Mouse (Mus musculus) CD8-positive naive resting alpha-beta T cell, adult 2 months (primary cell): ENCODE measurements around the gene Grk4.

Experiments used
- DNase-seq, 2 experiments: peaks; one replicate each; pipeline ENCODE4 v3.0.0; 2022; ENCODE audit warnings: low read depth in 2 of 2, low spot score in 2 of 2

Grk4 gene

DNA sequence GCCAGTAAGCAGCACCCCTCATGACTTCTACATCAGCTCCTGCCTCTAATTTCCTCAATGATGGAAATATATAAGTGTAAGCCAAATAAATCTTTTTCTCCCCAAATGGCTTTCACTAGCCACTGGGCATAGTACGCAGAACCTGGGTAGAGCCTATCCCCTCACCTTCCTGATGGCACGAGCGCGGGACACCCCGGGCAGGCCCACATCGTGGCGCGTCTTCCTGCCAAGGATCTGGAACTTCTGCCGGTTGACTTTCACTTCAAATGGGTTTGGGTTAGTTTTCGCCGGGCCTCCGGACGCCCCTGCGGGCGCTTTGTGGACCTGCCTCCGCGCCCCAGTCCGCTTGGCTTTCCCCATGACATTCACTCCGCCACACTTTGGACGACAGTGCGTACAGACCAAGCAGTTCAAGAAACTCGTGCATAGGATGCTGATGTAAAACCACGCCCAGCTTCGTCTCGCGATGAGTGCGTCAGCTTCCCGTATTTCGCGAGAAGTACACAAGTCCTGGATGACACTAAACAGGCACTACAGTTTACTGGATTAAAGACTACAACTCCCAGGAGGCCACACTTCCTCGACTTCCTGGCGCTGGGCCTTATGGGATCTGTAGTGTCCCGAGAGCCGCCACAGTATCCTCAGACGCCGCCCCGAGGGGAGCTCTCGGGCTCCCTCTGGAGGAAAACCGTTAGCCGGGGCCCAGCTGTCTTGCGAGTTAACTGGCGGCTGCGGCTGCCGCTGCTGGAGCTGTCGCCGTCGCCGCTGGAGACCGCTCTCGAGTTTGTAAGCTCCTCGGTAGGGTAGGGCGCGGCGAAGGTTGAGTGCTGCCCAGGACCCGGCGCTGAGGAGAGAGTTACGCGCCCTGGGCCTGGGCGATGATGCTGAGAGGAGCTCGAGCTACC lies at the start of gene Grk4, which contains the start of gene Nop14:
Gene Grk4, plus strand, starts transcription at position 694 of the 905 bp plus-strand sequence.
Gene Nop14, minus strand, starts transcription at position 463 of the 905 bp plus-strand sequence.
- DNase-seq: peak; percentile 99

GRCm38 (mm10) chr5:34632996-34633395 lies 27.2 kb upstream of the Grk4 start:
- DNase-seq: no peak

DNA sequence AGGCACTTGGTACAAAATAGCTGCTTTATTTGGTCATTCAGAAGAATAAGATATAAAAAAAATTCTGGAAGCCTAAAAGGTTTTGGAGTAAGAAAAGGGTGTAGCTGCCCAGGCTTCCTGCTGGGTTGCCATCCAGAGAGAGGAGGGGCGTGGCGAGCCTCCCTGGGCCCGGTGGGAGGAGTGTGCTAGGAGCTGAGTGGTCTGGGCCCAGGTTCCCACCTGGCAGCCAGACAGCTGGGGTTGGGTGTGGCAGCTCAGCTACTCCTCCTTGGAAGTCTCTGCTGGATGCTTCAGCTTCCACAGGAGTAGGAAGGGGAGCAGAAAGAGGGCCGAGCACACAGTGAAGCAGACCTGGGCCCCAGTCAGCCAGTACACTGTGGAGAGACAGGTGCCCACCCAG lies 26.5 kb upstream of the Grk4 start:
- DNase-seq: no peak

- no peak for DNase-seq
Measured at GRCm38 (mm10) chr5:34634746-34635400, 25.3 kb upstream of the Grk4 start.

- DNase-seq: no peak
Measured at GRCm38 (mm10) chr5:34635665-34636192, 24.4 kb upstream of the Grk4 start.

- DNase-seq: peak; percentile 50 to 71
Measured at GRCm38 (mm10) chr5:34636481-34637287, 23.5 kb upstream of the Grk4 start, which contains the start of gene Mfsd10. Mfsd10 (minus strand) TSS chr5:34637212.

- DNase-seq: no peak
Measured at GRCm38 (mm10) chr5:34637591-34638156, 22.5 kb upstream of the Grk4 start.

DNA sequence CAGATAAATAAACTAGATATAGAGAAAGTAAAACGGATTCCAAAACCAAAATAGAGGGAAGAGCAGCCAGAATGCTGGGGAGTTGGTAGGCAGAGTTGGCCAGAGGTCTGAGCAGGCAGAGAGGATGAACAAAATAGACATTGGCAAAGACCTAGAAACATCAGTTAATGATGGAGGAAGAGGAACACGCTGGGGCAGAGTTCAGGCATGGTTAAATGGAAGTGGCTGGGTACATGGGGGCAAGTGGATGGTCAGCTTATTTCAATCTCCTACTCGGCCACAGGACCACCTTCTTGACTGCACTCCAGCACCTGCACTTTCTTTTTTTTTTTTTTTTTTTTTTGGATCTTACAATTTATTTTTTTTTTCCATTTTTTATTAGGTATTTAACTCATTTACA lies 18.2 kb upstream of the Grk4 start:
- no peak for DNase-seq

DNA sequence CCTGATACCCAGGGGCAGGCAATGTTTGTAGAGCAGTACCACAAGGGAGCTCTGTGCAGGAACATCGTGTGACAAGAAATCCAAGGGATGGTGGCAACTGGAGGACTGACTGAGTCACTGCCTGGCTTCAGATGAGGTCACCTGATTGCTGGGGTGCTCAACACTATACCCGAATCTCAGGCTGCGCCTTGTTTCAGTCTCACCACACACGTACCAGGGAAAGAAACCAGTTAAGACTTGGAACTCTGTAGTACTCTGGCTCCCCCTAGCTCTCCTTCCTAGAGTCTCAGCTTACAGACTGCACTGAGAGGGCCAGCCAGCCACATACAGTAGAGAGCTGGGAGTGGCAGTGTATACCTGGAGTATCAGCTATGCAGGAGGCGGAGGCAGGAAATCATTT lies 17.2 kb upstream of the Grk4 start:
- DNase-seq: peak; percentile 9 to 23

DNA sequence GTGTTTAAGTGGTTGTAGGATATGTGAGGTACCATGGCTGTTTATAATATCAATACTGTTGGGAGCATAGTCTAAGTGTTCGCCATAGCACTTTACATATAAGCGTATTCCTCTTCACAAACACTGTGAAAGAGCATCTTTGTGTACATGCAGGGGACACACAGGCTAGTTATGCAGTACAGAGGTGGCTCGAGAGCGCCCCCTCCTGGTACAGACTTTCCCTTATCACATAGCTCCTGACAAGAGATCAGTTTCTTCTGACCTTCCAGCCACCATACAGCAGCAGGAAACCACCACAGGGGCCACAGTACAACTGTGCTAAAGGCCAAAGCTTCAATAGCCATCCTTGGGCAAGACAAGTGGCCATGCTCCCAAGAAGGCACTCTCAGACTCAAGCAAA lies 12.6 kb upstream of the Grk4 start:
- peak; percentile 71 to 77 for DNase-seq

DNA sequence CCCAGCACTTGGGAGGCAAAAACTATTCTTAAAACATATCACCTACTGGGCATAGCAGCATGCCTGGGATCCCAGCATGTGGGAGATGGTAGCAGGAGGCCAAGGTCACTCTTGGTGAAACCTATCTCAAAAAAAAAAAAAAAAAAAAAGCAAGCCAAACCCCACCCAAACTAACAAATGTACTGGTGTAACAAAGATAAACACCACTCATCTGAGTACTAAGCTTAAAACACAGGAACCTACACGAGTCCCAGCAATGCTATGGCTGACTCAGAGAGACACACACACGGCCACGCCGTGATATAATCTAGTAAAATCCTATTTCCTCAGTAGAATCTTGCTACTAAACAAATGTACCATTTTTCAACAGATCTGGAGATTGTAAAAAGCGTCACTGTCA lies 7.2 kb upstream of the Grk4 start:
- DNase-seq: no peak

DNA sequence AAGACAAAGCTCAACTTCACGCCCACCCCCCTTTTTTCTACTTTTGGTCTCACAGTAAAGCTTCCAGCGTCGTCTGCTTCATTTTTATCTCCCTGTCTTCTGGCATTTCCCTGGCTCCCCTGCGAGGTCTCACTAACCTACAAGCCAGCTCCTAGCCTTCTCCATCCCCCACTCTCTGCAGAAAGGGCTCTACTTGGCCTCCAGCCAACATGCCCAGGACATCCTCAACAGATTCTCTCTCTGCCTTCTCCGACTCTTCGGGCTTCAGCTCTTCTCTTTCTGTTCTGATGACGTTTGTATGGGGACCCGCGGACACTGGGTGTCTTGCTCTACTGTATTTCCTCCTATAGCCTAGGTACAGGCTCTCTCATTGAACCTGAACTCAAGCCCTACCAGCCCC lies 5.3 kb upstream of the Grk4 start:
- DNase-seq: no peak

- DNase-seq: no peak
Measured at GRCm38 (mm10) chr5:34657556-34657955, 2.6 kb upstream of the Grk4 start.

DNA sequence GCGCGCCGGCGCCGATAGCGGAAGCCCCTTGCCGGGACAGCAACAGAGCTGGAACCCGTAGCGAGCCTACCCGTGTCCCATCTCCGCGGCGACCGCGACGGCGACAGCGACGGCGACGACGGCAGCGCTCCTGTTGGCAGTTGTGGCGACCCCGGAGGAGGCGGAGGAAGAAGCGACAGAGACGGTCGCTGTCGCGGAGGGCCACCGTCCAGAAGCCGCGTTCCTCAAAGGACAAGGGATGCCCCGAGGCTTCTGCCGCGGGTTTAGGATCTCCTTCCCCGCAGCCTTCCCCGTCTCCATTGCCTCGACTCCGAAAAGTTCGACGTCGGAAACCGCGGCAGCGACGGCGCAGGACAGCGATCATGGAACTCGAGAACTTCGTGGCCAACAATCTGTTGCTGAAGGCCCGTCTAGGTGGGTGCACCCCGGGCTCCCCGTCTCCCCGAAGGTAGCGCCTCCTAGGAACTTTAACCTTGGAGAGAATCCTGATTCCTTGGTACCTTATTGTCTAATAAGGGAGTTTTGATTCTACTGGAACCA lies 482 bp downstream of the Grk4 start:
- DNase-seq: no peak

- no peak for DNase-seq
Measured at GRCm38 (mm10) chr5:34661909-34662308, 1.7 kb downstream of the Grk4 start.

- DNase-seq: no peak
Measured at GRCm38 (mm10) chr5:34663231-34663630, 3.1 kb downstream of the Grk4 start.

DNA sequence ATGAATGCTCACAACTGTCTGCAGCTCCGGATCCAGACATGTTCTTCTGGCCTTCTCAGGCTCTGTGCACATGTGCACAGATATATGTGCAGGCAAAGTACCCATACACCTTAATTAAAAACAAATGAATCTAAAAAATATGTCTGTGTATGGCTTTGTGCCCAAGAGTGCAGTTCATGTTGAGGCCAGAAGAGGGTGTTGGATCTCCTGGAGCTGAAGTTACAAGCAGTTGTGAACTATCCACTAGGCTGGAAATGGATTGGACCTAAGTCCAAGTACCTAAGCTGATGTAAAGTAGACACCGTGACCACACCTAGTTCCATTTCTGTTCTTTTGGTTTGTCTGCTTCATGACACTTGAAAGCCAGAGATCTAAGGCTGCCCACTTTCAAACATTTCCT lies 9.3 kb downstream of the Grk4 start:
- DNase-seq: no peak

DNA sequence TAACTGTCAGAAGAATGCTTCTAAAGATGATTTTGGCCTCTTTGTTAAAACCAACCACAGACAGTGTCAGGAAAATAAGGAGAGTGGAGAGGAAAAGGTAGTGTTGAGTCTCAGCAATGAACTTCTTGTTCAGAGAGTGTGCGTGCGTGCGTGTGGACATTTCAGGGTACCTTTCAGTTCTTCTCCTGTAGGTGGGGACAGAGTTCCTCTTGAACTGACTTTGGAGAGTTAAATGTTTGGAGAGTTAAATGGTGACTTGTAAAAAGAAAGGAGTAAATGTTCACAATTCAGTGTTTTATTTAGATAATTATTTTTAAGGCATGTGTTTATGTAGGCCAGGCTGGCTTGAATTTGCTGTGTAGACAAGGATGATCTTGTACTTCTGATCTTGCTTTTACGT lies 10.1 kb downstream of the Grk4 start:
- DNase-seq: no peak

- DNase-seq: no peak
Measured at GRCm38 (mm10) chr5:34689868-34690267, 29.7 kb downstream of the Grk4 start.

- DNase-seq: no peak
Measured at GRCm38 (mm10) chr5:34692782-34693181, 32.6 kb downstream of the Grk4 start.

DNA sequence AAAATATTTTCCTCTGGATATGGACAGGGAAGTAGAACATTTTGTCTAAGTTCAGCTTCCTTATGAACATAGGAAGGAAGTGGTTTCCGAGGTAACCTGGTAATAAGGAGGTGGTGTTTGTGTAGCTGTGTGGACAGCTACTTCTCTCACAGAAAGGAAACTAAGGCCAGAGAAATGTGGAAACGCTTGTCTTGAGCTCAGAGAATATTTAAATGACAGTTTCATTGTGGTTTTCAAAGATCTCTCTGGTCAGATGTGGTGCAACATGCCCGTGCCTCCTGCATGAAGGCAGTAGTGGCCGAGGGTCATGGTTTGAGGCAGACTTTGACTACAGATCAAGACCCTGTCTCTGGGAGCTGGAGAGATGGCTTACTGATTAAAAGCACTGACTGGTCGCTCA lies 35.3 kb downstream of the Grk4 start:
- DNase-seq: no peak
